Mouse (Mus musculus) forelimb bud, embryonic 11.5 days (tissue): Measurements from ENCODE around the gene Tmem151b.
A peak's percentile ranks its signal among the peaks of the same experiment; 100 is the strongest.

Experiments
- DNase-seq: peaks from one replicate; pipeline ENCODE4 v3.0.0-alpha.2; 2012; ENCODE audit warnings: low read depth, low spot score

The Tmem151b gene

GRCm38 (mm10) chr17:45545278-45545961, 4.1 kb downstream of the Tmem151b start:
- no peak for DNase-seq

- DNase-seq, result no peak
These were observed 4.6 kb downstream of the Tmem151b start for GRCm38 (mm10) chr17:45544873-45545277.

- no peak for DNase-seq
These were observed 5.2 kb downstream of the Tmem151b start for GRCm38 (mm10) chr17:45544001-45544872.

- DNase-seq, result no peak
These were observed 6.4 kb downstream of the Tmem151b start for GRCm38 (mm10) chr17:45543115-45543514.

DNA sequence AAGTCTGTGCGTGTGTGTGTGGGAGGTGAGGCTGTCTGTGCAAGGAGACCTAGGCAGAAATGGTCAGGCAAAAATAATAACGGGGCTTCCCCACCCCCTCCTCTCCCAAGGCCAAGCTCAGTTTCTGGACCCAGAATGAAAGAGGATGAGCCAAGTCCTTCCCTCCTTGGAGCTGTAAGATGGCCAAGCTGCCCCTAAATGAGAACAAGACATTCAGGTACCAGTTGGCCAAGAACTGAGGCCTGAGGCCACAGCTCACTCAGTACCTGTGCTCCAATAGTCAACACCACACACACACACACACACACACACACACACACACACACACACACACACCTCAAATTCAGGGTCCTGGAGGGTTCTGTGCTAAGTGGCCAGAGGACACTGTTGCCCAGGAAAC, 6.8 kb downstream of the Tmem151b start:
- no peak for DNase-seq

- no peak for DNase-seq
These were observed 7.3 kb downstream of the Tmem151b start for GRCm38 (mm10) chr17:45542129-45542528.

- no peak for DNase-seq
These were observed 9.8 kb downstream of the Tmem151b start for GRCm38 (mm10) chr17:45539664-45540063.

DNA sequence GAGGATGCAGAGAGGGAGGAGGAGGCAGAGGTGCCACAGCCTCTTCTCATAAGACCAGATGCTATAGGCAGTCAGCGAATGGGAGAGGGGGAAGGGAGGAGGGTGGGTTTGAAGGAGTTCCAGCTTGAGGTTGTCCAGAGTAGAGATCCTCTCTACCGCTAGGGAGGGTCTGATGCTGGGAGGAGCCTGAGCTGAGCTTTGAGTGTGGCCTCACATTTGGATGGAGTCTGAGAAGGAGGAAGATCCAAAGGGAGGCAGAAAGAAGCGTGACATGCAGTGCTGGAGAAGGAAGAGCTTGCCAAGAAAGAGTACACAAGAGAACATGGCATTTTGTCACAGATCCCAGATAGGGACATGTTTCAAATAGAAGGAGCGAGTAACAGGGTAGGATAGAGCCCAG, 11.1 kb downstream of the Tmem151b start:
- no peak for DNase-seq

DNA sequence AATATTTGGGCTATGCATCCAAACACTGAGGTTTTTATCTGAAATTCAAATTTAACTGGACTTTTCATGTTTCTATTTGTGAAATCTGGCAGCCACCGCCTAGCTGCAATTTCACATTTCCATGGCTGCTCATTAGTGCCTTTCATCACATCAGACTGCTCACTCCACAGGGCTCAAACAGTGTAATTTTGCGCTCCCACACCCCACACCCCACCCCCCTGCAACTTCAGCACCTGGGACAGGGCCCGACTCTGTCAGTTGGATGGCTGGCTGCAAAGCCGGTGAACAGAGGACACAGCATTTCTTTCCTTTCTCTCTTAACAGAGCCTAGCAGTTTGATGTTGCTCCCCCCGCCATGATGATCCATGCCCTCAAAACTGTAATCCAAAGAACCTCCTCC, 13.2 kb downstream of the Tmem151b start:
- DNase-seq, result no peak

DNA sequence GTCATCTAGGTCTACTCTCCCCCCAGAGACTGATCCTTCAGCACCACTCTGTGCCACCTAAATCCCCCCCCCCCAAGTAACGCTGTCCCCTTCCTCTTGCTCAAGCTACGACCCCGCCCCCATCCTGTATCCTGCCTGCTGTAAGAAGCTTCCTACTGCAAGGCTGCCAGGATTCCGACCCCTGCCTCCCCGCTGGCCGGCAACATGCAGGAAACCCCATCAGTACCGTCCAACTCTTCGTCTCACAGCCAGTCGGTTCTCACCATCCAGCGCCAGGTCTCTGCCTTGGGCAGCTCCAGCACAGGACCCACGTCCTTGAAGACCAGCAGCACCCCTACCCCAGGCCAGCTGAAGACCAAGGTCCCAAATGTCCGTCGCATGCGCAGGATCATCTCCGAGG, 16.6 kb downstream of the Tmem151b start:
- DNase-seq, result no peak

GRCm38 (mm10) chr17:45530346-45530782, 19.1 kb downstream of the Tmem151b start:
- no peak for DNase-seq

- no peak for DNase-seq
These were observed 22.9 kb downstream of the Tmem151b start for GRCm38 (mm10) chr17:45526571-45526970.

GRCm38 (mm10) chr17:45524961-45525360, 24.5 kb downstream of the Tmem151b start:
- no peak for DNase-seq

- DNase-seq, result peak; percentile 74
These were observed 26.2 kb downstream of the Tmem151b start, which contains the start of gene Tcte1 for GRCm38 (mm10) chr17:45523263-45523662. Gene Tcte1 (plus strand): TSS chr17:45523434.

- no peak for DNase-seq
These were observed 29.3 kb downstream of the Tmem151b start for GRCm38 (mm10) chr17:45520136-45520535.

GRCm38 (mm10) chr17:45518766-45519475, 30.6 kb downstream of the Tmem151b start:
- no peak for DNase-seq

GRCm38 (mm10) chr17:45517549-45518215, 31.8 kb downstream of the Tmem151b start:
- no peak for DNase-seq

DNA sequence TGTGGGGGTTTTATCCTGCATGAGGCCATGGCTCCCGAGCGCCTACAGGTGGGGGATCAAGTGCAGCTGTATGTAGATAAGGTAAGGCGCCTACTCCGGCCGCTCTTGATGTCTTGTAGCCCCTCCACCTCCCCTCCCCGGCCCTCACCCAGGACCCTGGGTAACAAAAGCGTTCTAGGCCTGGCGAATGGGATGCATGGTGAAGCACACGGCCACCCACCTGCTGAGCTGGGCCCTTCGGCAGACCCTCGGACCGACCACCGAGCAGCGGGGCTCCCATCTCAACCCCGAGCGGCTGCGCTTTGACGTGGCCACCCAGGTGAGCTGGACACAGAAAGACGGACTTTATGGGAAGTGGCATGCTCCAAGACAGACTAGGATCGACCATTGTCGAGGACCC, 32.3 kb downstream of the Tmem151b start:
- no peak for DNase-seq

DNA sequence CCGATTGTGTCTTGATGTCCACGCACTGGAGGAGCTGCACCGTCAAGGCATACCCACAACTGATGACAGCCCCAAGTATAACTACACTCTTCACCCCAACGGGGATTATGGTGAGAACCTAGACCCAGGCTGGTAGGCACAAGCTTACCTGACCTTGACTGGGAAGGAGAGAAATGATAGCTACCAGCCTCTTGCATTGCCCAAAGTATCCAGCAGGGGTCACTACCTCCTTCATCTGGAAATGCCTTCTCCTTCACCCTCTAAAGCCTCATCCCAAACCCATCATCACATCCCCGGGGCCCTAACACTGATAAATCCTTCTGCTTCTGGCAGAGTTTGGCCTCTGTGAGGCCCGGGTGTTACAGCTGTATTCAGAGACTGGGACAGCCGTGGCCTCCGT, 33.0 kb downstream of the Tmem151b start:
- DNase-seq, result peak; percentile 74

GRCm38 (mm10) chr17:45515806-45516205, 33.7 kb downstream of the Tmem151b start:
- DNase-seq, result no peak

GRCm38 (mm10) chr17:45515204-45515726, 34.2 kb downstream of the Tmem151b start:
- no peak for DNase-seq
